Mouse (Mus musculus): ENCODE measurements around the gene Tnfrsf13c.

The Tnfrsf13c gene

DNA sequence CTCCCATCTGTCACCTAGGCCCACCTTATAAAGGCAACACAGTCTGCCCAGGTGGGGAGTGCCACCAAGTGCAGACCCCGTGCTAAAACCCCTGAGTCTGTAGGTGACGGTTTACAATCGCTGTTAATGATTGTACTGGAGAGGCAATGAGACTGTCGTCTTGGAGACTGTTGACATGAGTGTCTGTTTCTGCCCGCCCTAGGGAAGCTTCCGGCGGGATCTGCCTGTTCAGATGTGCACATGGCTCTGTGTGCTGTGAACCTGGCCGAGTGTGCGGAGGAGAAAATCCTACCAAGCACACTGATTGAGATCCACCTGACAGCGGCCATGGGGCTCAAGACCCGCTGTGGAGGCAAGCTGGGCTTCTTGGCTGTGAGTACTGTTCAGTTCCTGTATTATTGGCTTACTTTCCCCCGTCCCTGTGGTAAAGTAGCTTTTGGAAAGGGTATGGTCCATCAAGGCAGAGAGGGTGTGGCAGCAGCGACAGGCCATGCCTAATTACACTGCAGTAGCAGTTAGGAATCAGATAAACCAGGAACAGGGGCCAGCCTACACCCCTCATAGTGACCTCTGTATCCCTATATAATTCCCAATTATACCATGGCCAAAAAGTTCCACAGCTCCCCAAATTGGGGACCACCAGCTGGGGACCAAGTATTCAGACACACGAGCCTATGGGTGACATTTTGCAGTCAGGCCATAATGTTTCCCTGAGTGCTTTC lies 38.9 kb downstream of the Tnfrsf13c start:
- TF ChIP-seq GATA4 (IDR thresholded peaks at IDR 0.05; ENCODE audit: insufficient replicate concordance, low read length), result no peak

DNA sequence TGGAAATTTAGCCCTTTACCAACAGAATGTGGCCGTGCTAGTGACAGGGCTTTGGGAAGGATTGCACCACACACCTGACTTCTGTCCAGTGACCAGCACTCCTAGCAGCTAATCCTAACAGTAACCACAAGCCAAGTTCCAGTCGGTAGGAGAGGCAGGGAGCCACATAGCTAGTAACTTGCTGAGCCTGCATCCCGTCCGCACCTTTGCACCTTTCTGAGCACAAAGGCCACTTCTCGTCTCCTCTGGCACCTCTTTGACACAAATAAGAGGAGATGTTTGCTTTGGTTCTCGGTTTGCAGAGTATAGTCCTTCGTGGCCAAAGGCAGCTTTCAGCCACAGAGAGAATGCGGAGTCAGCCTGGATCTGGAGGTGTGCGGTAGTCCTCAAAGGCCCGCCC lies 39.5 kb downstream of the Tnfrsf13c start:
- TF ChIP-seq GATA4 (IDR thresholded peaks at IDR 0.05; ENCODE audit: insufficient replicate concordance, low read length), result no peak; the same call in 1 of the 2 replicates

DNA sequence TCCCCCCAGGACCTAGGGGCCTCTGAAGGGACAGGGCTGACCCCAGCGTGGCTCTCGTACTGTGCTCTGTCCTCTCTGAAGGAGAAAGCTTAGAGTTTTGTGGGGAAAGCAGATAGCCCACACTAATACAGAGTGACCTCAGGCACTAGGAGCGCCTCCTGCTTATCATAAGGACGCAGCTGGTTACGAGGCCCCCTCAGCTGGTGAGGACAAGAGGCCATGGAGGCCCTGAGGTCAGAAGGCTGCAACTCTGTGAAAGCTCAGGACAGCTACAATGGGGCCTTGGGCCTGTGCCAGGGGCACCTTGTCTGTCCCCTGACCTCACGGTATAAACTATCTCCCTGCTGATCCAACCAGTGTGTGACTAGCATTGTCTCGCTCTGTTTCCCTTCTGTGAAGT lies 40.0 kb downstream of the Tnfrsf13c start:
- no peak for TF ChIP-seq GATA4 (IDR thresholded peaks at IDR 0.05; ENCODE audit: insufficient replicate concordance, low read length)

- TF ChIP-seq GATA4 (IDR thresholded peaks at IDR 0.05; ENCODE audit: insufficient replicate concordance, low read length), result no peak
Measured at GRCm38 (mm10) chr15:82183596-82183995, 40.6 kb downstream of the Tnfrsf13c start.

DNA sequence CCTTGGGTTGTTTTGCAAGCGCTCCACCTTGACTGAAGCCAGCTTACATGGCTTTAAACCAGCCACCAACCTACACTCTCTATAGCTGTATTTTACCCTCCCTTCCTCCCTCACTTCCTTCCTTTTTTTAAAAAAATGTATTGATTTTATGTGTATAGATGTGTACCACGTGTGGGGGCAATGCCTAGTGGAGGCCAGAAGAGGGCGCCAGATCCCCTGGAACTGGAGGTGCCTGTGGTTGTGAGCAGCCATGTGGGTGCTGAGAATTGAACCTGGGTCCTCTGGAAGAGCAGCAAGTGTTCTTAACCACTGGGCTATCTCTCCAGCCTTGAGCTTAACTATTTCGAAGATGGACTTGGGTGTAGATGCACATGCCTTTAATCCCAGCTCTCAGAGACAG lies 41.9 kb downstream of the Tnfrsf13c start:
- TF ChIP-seq GATA4 (IDR thresholded peaks at IDR 0.05; ENCODE audit: insufficient replicate concordance, low read length), result no peak

GRCm38 (mm10) chr15:82181131-82181530 lies 43.0 kb downstream of the Tnfrsf13c start:
- TF ChIP-seq GATA4 (IDR thresholded peaks at IDR 0.05; ENCODE audit: insufficient replicate concordance, low read length), result no peak

DNA sequence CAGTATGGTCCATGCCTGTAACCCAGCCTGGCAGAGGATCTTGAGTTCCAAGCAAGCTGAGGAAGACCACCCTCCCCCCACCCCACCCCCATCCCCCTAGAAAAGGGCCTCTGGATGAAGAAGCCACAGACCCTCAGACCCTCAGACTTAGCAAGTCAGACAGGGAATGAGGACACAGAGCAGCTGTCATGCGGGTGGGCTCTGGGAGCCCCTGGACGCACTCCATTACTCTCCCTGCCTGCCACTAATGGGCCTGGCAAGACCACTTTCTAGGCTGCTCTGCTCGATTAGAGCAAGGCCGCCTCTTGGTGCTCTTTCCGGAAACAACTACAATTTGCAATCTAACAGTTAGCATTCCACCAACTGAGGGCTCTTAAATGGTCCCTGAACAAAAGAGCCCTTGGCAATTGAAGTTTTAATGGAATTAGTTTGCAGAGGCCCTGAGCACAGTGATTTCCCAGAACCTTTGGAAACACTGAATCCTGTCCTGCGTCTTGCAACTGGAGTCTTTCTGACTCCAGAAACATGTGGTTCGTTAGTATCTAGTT lies 46.4 kb downstream of the Tnfrsf13c start:
- TF ChIP-seq GATA4 (IDR thresholded peaks at IDR 0.05; ENCODE audit: insufficient replicate concordance, low read length), result no peak

- no peak for TF ChIP-seq GATA4 (IDR thresholded peaks at IDR 0.05; ENCODE audit: insufficient replicate concordance, low read length)
Measured at GRCm38 (mm10) chr15:82175091-82175490, 49.1 kb downstream of the Tnfrsf13c start.

DNA sequence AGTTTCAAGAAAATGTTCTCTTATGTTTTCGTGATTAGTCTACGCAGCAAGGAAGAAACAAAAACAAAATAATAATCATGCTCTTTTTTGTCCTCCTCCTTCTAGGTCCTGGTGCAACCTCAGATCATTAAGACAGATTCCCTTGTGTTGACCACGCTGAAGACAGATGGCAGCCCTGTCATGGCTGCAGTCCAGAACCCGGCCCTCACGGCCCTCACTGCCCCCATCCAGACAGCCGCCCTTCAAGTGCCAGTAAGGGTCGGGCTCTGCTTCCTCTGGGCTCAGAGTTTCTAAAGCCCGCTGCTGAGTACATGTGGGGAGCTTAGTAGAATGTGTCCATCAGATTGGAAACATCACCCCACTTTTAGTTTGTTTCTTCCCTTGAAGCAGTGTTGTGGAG lies 51.5 kb downstream of the Tnfrsf13c start:
- TF ChIP-seq GATA4 (IDR thresholded peaks at IDR 0.05; ENCODE audit: insufficient replicate concordance, low read length), result no peak
